Mouse (Mus musculus) limb, embryonic 11.5 days (tissue): ENCODE measurements around the gene Pjvk. TPM values are rescaled to one million over a fixed set of nuclear protein-coding genes. Genes with fewer than 3 reads are reported as not detected.

Experiments
- ATAC-seq: fragments of 200-750 bp; cut with Nextera tagmentation; 2 replicates; pipeline ENCODE4 v1.8.0; 2017; ENCODE audit warnings: low read depth; ENCODE audit not compliant: insufficient number of reproducible peaks, low FRiP score, low TSS enrichment
- DNase-seq: peaks from one replicate; pipeline ENCODE4 v3.0.0-alpha.2; 2015; ENCODE audit warnings: low spot score
- H3K27ac ChIP-seq: fragments of 300-500 bp; sonication (generic); replicated peaks from 2 replicates; pipeline ENCODE4 v1.5.1; 2014; ENCODE audit warnings: low read depth, mild to moderate bottlenecking, low read length
- H3K27me3 ChIP-seq: fragments of 300-500 bp; sonication (generic); 2 replicates; pipeline ENCODE4 v1.6.1; 2014; ENCODE audit warnings: mild to moderate bottlenecking, low read length, mixed read lengths; ENCODE audit not compliant: control insufficient read depth, insufficient read depth
- H3K36me3 ChIP-seq: fragments of 300-500 bp; sonication (generic); 2 replicates; pipeline ENCODE4 v1.6.1; 2014; ENCODE audit warnings: mild to moderate bottlenecking, low read length, moderate library complexity, mixed read lengths; ENCODE audit not compliant: control insufficient read depth, insufficient read depth
- H3K4me1 ChIP-seq: fragments of 300-500 bp; sonication (generic); 2 replicates; pipeline ENCODE4 v1.6.1; 2014; ENCODE audit warnings: low read length, mixed read lengths; ENCODE audit not compliant: control insufficient read depth, insufficient read depth
- H3K4me2 ChIP-seq: fragments of 300-500 bp; sonication (generic); 2 replicates; pipeline ENCODE4 v1.6.1; 2014; ENCODE audit warnings: low read depth, mild to moderate bottlenecking, moderate library complexity; ENCODE audit not compliant: severe bottlenecking
- H3K4me3 ChIP-seq: fragments of 300-500 bp; sonication (generic); 2 replicates; pipeline ENCODE4 v1.5.1; 2014; ENCODE audit warnings: low read depth, low read length
- H3K9ac ChIP-seq: fragments of 300-500 bp; sonication (generic); 2 replicates; pipeline ENCODE4 v1.6.1; 2014; ENCODE audit warnings: mild to moderate bottlenecking, low read length
- H3K9me3 ChIP-seq: fragments of 300-500 bp; sonication (generic); 2 replicates; pipeline ENCODE4 v1.6.1; 2016; ENCODE audit warnings: low read length; ENCODE audit not compliant: control insufficient read depth
- WGBS: fragments of 180-500 bp; shearing (Covaris S2); extraction: QIAGEN DNeasy Blood & Tissue Kit; methylation state at CpG from one replicate; pipeline ENCODE4 v1.1.7; 2014; 5-methylcytosine and 5-hydroxymethylcytosine counted together
- polyA plus RNA-seq: library from polyadenylated mRNA; unstranded; fragments of >200 nt; fragmentation: Nextera tagmentation; extraction: Ambion mirVana; gene quantifications from 2 replicates; pipeline ENCODE4 v1.2.1, GENCODE M21; 2014

Gene Pjvk
- polyA plus RNA-seq: 0.48 and 0.92 TPM in 2 replicates

GRCm38 (mm10) chr2:76647883-76648570 is at the start of gene Pjvk, which contains the start of gene Prkra:
Gene Pjvk (plus strand): TSS chr2:76648476.
Gene Prkra (minus strand): TSS chr2:76648015.
- under 1% methylated on average over 41 of the region's 42 CpGs for WGBS
- no peaks in the 10 kb centered on the region for H3K4me1 ChIP-seq
- no peaks in the 10 kb centered on the region for H3K9me3 ChIP-seq
- H3K4me2 ChIP-seq: peak within 1 kb of the TSS; percentile 70
- H3K9ac ChIP-seq: peak within 1 kb of the TSS; percentile 77
- H3K36me3 ChIP-seq: no peaks in the 10 kb centered on the region
- H3K27me3 ChIP-seq: no peaks in the 10 kb centered on the region
- DNase-seq (peak; percentile 99), ATAC-seq (peak; percentile 98)
- peak within 1 kb of the TSS; percentile 88 for H3K27ac ChIP-seq
- peak within 1 kb of the TSS; percentile 68 for H3K4me3 ChIP-seq

- Histone ChIP-seq H3K27ac (no peak overlapping the region), H3K9me3 (no peaks in the 10 kb centered on the region), H3K27me3 (no peaks in the 10 kb centered on the region), H3K9ac (no peak overlapping the region), H3K4me1 (no peaks in the 10 kb centered on the region), H3K4me3 (no peak overlapping the region), H3K4me2 (no peak overlapping the region), H3K36me3 (no peaks in the 10 kb centered on the region)
- WGBS: 58% methylated on average over 5 of the region's 5 CpGs
- ATAC-seq (no peak), DNase-seq (no peak)
Measured at GRCm38 (mm10) chr2:76599214-76599613, 49.1 kb upstream of the Pjvk start.

GRCm38 (mm10) chr2:76602256-76602655 is 46.0 kb upstream of the Pjvk start:
- Histone ChIP-seq H3K4me3 (no peak overlapping the region), H3K9me3 (no peaks in the 10 kb centered on the region), H3K4me1 (no peaks in the 10 kb centered on the region), H3K27ac (no peak overlapping the region), H3K36me3 (no peaks in the 10 kb centered on the region), H3K4me2 (no peak overlapping the region), H3K27me3 (no peaks in the 10 kb centered on the region), H3K9ac (no peak overlapping the region)
- DNase-seq: no peak
- 90% methylated on average over 1 of the region's 1 CpGs for WGBS
- no peak for ATAC-seq

- 72% methylated on average over 3 of the region's 3 CpGs for WGBS
- H3K27ac ChIP-seq: no peak overlapping the region
- DNase-seq (no peak), ATAC-seq (no peak)
- no peaks in the 10 kb centered on the region for H3K9me3 ChIP-seq
- no peak overlapping the region for H3K9ac ChIP-seq
- no peak overlapping the region for H3K4me3 ChIP-seq
- no peak overlapping the region for H3K4me2 ChIP-seq
- H3K27me3 ChIP-seq: no peaks in the 10 kb centered on the region
- H3K36me3 ChIP-seq: no peaks in the 10 kb centered on the region
- H3K4me1 ChIP-seq: no peaks in the 10 kb centered on the region
Measured at GRCm38 (mm10) chr2:76606704-76607103, 41.6 kb upstream of the Pjvk start.

- H3K4me2 ChIP-seq: no peak overlapping the region
- DNase-seq: no peak
- no peaks in the 10 kb centered on the region for H3K9me3 ChIP-seq
- no peak overlapping the region for H3K9ac ChIP-seq
- WGBS: 82% methylated on average over 10 of the region's 10 CpGs
- no peak overlapping the region for H3K27ac ChIP-seq
- ATAC-seq: no peak
- no peaks in the 10 kb centered on the region for H3K27me3 ChIP-seq
- H3K4me3 ChIP-seq: no peak overlapping the region
- H3K36me3 ChIP-seq: no peaks in the 10 kb centered on the region
- H3K4me1 ChIP-seq: no peaks in the 10 kb centered on the region
Measured at GRCm38 (mm10) chr2:76610326-76611104, 37.8 kb upstream of the Pjvk start.

GRCm38 (mm10) chr2:76611996-76612395 is 36.3 kb upstream of the Pjvk start:
- WGBS: 81% methylated on average over 3 of the region's 3 CpGs
- H3K36me3 ChIP-seq: no peaks in the 10 kb centered on the region
- no peak overlapping the region for H3K9ac ChIP-seq
- no peaks in the 10 kb centered on the region for H3K9me3 ChIP-seq
- no peaks in the 10 kb centered on the region for H3K4me1 ChIP-seq
- ATAC-seq: no peak
- no peak for DNase-seq
- H3K27ac ChIP-seq: no peak overlapping the region
- H3K4me2 ChIP-seq: no peak overlapping the region
- H3K4me3 ChIP-seq: no peak overlapping the region
- no peaks in the 10 kb centered on the region for H3K27me3 ChIP-seq

- Histone ChIP-seq H3K4me2 (no peak overlapping the region), H3K4me3 (no peak overlapping the region), H3K9me3 (no peaks in the 10 kb centered on the region), H3K27me3 (no peaks in the 10 kb centered on the region), H3K27ac (no peak overlapping the region), H3K4me1 (no peaks in the 10 kb centered on the region), H3K36me3 (no peaks in the 10 kb centered on the region), H3K9ac (no peak overlapping the region)
- 52% methylated on average over 1 of the region's 1 CpGs for WGBS
- ATAC-seq: no peak
- peak; percentile 41 for DNase-seq
Measured at GRCm38 (mm10) chr2:76618078-76618477, 30.2 kb upstream of the Pjvk start.

GRCm38 (mm10) chr2:76620188-76620587 is 28.1 kb upstream of the Pjvk start:
- Histone ChIP-seq H3K27ac (no peak overlapping the region), H3K4me2 (no peak overlapping the region), H3K4me1 (no peaks in the 10 kb centered on the region), H3K27me3 (no peaks in the 10 kb centered on the region), H3K9me3 (no peaks in the 10 kb centered on the region), H3K4me3 (no peak overlapping the region), H3K36me3 (no peaks in the 10 kb centered on the region; the same call in 1 of the 2 replicates), H3K9ac (no peak overlapping the region)
- 85% methylated on average over 5 of the region's 5 CpGs for WGBS
- ATAC-seq (no peak), DNase-seq (no peak)
